Mouse (Mus musculus): Measurements from ENCODE around the gene Abcc8.

GRCm38 (mm10) chr7:46146675-46147308, 33.0 kb downstream of the Abcc8 start:
- no peak for TF ChIP-seq MAFK (IDR thresholded peaks at IDR 0.05; ENCODE audit: insufficient read depth, low read depth, low read length)
- TF ChIP-seq ZNF384 (IDR thresholded peaks at IDR 0.05; ENCODE audit: low read depth, low read length), result no peak
- no peak for TF ChIP-seq ZC3H11A (IDR thresholded peaks at IDR 0.05; ENCODE audit: borderline replicate concordance, low read depth, low read length)
- no peak for TF ChIP-seq CHD2 (IDR thresholded peaks at IDR 0.05; ENCODE audit: low read depth, low read length)
